Mouse (Mus musculus) ES-E14 (cell line): ENCODE results near the gene Tmem52b.

Experiments
- ZC3H11A ChIP-seq: IDR thresholded peaks from 2 replicates; pipeline ENCODE4 v1.6.1; 2012; ENCODE audit warnings: low read depth, mild to moderate bottlenecking, inconsistent platforms, low read length, borderline replicate concordance
- ZNF384 ChIP-seq: IDR thresholded peaks from 2 replicates; pipeline ENCODE4 v1.6.1; 2012; ENCODE audit warnings: low read depth, low read length, inconsistent platforms

- TF ChIP-seq ZC3H11A: no peak
- TF ChIP-seq ZNF384: no peak
Measured at GRCm38 (mm10) chr6:129472627-129473026, 39.7 kb upstream of the Tmem52b start.
